Mouse (Mus musculus): Measurements from ENCODE around the gene Hsd17b14.
"Not testable (repeated sequence)": the region's sequence is repeated elsewhere in the genome, so short reads cannot be mapped to it uniquely, and the experiment has no call there.

Gene Hsd17b14

GRCm38 (mm10) chr7:45554744-45555143 is at the start of gene Hsd17b14:
Gene Hsd17b14, plus strand, starts transcription at chr7:45554893.
- peak; percentile 27 for DNase-seq

GRCm38 (mm10) chr7:45507583-45507982 is 47.1 kb upstream of the Hsd17b14 start:
- DNase-seq, result peak; percentile 42

DNA sequence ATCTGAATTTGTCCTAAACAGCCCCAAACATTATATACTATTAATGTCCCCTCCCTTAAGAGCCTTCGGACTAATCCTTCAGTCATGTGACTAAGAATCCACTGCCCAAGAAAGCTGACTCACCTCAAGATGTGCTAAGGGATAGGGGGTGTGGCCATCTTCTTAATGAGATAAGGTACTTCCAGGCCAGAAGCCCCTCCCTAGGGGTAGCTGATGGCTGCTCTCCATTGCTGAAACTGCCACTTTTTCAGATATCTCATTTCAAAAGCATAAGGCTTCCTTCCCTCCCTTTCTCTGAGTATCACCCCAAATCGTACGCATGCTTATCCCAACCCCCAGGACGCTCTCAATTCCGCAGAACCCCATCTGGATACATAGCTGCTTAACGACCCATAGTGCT is 46.1 kb upstream of the Hsd17b14 start:
- DNase-seq, result no peak

- DNase-seq, result no peak
These were observed 45.4 kb upstream of the Hsd17b14 start for GRCm38 (mm10) chr7:45509181-45509882.

- peak; percentile 94 for DNase-seq
These were observed 44.5 kb upstream of the Hsd17b14 start, which contains the start of gene Nucb1 for GRCm38 (mm10) chr7:45509912-45510787. Gene Nucb1, minus strand, starts transcription at chr7:45510406.

DNA sequence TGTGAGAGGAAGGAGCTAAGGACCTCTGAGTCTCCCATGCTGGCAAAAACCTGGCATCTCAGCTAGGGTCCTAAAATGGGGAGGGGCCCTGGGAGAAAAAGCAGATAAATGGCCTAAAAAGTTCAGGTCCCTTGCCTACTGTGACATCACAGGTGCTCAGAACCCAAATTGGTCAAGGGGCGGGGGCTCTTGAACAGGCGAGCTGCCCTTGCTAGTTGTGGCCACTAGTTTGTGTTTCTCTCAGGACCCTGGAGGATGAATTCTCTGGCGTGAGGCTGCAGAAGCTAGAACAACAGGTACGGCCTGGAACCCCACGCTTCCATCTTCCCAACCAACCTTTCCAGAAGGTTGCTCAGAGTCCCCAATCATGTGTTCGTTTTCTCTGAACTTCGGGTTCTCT is 40.3 kb upstream of the Hsd17b14 start:
- no peak for DNase-seq

- no peak for DNase-seq
These were observed 39.3 kb upstream of the Hsd17b14 start for GRCm38 (mm10) chr7:45515436-45515835.

DNA sequence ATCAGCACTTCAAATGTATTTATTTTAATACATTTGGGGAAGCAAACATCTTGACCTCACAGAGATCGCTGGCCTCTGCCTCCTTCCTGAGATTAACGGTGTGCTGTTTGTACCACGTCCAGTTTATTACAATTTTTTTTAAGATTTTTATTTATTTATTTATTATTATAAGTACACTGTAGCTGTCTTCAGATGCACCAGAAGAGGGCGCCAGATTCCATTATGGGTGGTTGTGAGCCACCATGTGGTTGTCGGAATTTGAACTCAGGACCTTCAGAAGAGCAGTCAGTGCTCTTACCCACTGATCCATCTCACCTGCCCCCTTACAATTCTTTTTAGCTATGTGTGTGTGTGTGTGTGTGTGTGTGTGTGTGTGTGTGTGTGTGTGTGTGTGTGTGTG is 37.8 kb upstream of the Hsd17b14 start:
- not testable (repeated sequence) for DNase-seq

DNA sequence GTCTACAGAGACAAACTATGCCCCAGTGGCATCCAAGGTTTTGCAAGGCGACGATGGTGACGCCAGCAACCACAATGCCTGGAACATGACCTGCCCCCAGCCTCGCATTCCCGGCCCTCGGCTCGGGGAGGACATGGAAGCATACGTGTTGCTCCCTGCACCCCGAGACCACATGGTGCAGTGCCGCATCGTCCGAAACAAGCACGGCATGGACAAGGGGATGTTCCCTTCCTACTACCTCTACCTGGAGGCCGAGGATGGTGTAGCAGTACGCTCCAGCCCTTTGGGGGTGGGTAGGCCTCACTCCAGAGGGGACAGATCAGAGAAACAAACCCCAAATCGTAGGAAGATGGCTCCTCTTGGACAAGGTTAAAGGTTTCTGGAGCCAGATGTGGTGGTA is 36.1 kb upstream of the Hsd17b14 start:
- DNase-seq, result no peak

GRCm38 (mm10) chr7:45519345-45520120 is 35.2 kb upstream of the Hsd17b14 start:
- no peak for DNase-seq

GRCm38 (mm10) chr7:45520605-45521004 is 34.1 kb upstream of the Hsd17b14 start:
- no peak for DNase-seq

DNA sequence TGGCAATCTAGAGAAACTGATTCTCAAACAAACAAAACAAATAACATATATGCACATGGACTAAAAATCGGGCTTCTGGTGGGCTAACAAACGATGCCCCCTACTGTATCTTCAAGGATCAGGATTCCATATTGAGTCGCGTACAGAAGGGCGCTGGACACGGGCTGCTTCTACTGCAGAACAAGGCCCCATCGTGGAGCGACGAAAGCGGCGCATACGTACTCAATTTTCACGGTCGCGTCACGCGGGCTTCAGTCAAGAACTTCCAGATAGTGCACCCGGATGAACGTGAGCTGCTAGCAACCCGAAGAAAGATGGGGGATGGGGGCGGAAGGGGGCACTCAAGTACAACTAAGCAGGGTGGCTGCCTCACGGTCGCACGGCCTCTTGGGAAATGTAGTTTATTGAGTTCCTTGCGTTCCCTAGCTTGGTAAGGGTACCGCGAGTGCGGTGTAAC is 32.9 kb upstream of the Hsd17b14 start:
- DNase-seq, result peak; percentile 89

DNA sequence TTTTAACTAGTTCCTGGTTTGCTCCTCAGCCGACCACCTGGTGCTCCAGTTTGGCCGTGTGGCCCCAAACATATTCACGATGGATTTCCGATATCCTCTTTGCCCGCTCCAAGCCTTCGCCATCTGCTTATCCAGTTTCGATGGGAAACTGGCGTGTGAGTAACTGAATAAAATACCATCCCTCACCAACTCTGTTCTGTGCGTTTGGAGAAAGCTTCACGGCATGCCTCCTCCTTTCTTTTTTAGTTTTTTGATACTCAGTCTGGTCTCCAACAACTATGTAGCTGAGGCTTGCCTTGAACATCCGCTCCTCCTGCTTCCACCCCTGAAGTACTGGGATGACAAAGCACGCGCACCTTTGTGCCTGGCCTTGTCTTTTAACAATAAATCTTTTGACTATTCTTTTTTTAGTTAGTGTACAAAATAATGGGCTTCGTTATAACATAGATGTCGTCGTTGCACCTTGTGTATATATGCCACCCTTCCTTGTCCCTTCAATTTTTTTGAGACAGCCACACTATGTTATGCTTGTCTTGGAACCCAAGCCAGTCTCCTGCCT is 32.4 kb upstream of the Hsd17b14 start:
- no peak for DNase-seq

- peak; percentile 37 for DNase-seq
These were observed 31.6 kb upstream of the Hsd17b14 start for GRCm38 (mm10) chr7:45522957-45523676.

GRCm38 (mm10) chr7:45523678-45524170 is 31.0 kb upstream of the Hsd17b14 start:
- DNase-seq, result no peak

- peak; percentile 57 for DNase-seq
These were observed 29.7 kb upstream of the Hsd17b14 start for GRCm38 (mm10) chr7:45524841-45525621.

DNA sequence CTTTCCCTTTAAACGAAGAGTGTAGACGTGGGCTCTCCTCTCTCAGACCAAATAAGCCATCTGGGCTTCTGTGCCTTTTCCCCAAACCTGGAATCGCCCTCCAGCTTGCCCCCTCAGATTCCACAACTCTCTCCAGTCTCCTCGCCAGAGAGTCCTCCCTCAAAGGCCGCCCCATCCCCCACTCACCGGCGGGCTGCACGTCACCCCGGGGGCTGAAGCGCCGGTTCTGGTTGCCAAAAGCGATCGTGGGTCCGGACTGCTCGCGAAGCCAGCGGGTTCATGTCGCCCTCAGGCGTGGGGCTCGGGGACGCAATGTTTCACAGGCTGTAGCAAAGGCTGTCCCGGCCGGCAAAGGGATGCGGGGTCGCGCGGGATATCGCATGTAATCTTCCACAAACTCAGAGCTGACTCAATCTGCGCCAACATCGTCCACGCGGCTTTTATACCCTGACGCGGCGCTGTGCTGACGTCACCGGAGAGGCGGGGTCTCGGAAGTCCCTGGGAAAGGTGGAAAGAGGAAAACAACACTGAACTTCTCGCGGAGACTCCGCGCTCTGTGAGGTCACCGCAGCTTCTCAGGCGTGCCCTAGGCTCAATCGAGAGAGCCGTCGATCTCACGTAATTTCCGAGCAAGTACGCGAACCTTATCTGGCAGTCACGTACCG is 28.8 kb upstream of the Hsd17b14 start, which contains the start of the genes Ppp1r15a and Plekha4:
TSS of gene Ppp1r15a (minus strand) at position 460 of the 665 bp plus-strand sequence.
TSS of gene Plekha4 (plus strand) at position 522 of the 665 bp plus-strand sequence.
- peak; percentile 94 for DNase-seq

- DNase-seq, result peak; percentile 45
These were observed 28.1 kb upstream of the Hsd17b14 start for GRCm38 (mm10) chr7:45526474-45527120.

- not testable (repeated sequence) for DNase-seq
These were observed 27.5 kb upstream of the Hsd17b14 start for GRCm38 (mm10) chr7:45527169-45527568.

- no peak for DNase-seq
These were observed 25.2 kb upstream of the Hsd17b14 start for GRCm38 (mm10) chr7:45529461-45529860.

Data from kidney, adult 11 months (tissue).